Mouse (Mus musculus) heart, embryonic 13.5 days (tissue): ENCODE measurements around the gene Serpine2. TPM values are rescaled to one million over a fixed set of nuclear protein-coding genes. Genes with fewer than 3 reads are reported as not detected.

Source experiments
- ATAC-seq: fragments of 200-750 bp; cut with Nextera tagmentation; 2 replicates; pipeline ENCODE4 v1.8.0; 2017; ENCODE audit warnings: moderate TSS enrichment; ENCODE audit not compliant: insufficient number of reproducible peaks, low FRiP score, low TSS enrichment; ENCODE audit errors: extremely low read depth
- H3K27ac ChIP-seq: fragments of 300-500 bp; sonication (generic); replicated peaks from 2 replicates; pipeline ENCODE4 v1.5.1; 2015; ENCODE audit warnings: moderate library complexity, mild to moderate bottlenecking, inconsistent platforms
- H3K27me3 ChIP-seq: fragments of 300-500 bp; sonication (generic); replicated peaks from 2 replicates; pipeline ENCODE4 v1.6.1; 2015; ENCODE audit warnings: mild to moderate bottlenecking, inconsistent platforms
- H3K36me3 ChIP-seq: fragments of 300-500 bp; sonication (generic); 2 replicates; pipeline ENCODE4 v1.6.1; 2015; ENCODE audit warnings: mild to moderate bottlenecking, inconsistent platforms
- H3K4me1 ChIP-seq: fragments of 300-500 bp; sonication (generic); 2 replicates; pipeline ENCODE4 v1.6.1; 2015; ENCODE audit warnings: inconsistent platforms
- H3K4me2 ChIP-seq: fragments of 300-500 bp; sonication (generic); 2 replicates; pipeline ENCODE4 v1.6.1; 2015; ENCODE audit warnings: inconsistent platforms, mild to moderate bottlenecking, moderate library complexity
- H3K4me3 ChIP-seq: fragments of 300-500 bp; sonication (generic); 2 replicates; pipeline ENCODE4 v1.5.1; 2015; ENCODE audit warnings: moderate library complexity, mild to moderate bottlenecking, inconsistent platforms
- H3K9ac ChIP-seq: fragments of 300-500 bp; sonication (generic); 2 replicates; pipeline ENCODE4 v1.6.1; 2015; ENCODE audit warnings: inconsistent platforms, mild to moderate bottlenecking, moderate library complexity
- H3K9me3 ChIP-seq: fragments of 300-500 bp; sonication (generic); 2 replicates; pipeline ENCODE4 v1.6.1; 2016; ENCODE audit warnings: inconsistent platforms
- WGBS: fragments of 180-500 bp; shearing (Covaris S2); methylation state at CpG from one replicate; pipeline ENCODE4 v1.1.7; 2015; ENCODE audit warnings: mixed read lengths; 5-methylcytosine and 5-hydroxymethylcytosine counted together
- polyA plus RNA-seq: library from polyadenylated mRNA; unstranded; fragments of >200 nt; fragmentation: Nextera tagmentation; extraction: Ambion mirVana; gene quantifications from 2 replicates; pipeline ENCODE4 v1.2.1, GENCODE M21; 2015

Gene Serpine2
- polyA plus RNA-seq, 1 experiment from 2014 or later: 144 TPM

DNA sequence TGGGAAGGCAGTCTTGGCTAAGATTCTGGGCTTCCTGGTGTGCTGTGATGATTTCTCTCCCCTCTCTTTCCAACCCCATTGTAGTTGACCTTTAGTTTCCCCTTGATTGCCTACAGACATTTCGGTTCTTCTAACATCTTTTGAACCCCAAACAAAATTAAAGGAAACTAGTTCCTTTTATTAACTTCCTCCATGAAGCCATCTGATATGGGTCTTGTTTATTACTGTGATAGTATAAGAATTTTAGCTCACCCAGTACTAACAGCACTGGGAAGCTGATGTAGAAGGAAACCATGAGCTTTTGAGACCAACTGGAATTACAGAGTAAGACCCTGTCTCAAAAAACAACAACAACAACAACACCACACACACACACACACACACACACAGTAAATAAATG lies 92.7 kb downstream of the Serpine2 start:
- Histone ChIP-seq H3K9ac (no peak overlapping the region), H3K9me3 (no peaks in the 10 kb centered on the region), H3K4me2 (no peak overlapping the region), H3K27ac (no peak overlapping the region), H3K4me1 (no peaks in the 10 kb centered on the region), H3K27me3 (no peaks in the 10 kb centered on the region), H3K36me3 (no peaks in the 10 kb centered on the region), H3K4me3 (no peak overlapping the region)
- WGBS: 44% methylated on average over 1 of the region's 1 CpGs
- ATAC-seq: no peak

DNA sequence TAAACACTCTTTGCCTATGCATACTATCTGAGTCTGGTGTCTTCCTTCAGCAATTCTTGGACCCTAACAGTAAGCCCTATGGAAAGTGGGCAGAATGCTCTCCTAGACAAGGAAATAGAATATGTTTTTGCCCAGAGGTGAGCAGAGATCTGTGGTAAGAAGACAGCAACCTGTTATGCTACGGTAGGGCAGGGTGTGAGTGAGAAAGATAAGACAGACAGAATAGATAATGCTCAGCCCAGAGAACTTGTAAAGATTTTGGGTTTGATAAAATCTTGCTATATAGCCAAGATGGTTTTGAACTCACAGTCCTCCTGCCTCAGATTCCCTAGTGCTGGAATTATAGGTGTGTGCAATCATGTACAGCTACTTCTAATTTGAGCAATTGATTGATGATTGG lies 96.5 kb downstream of the Serpine2 start:
- H3K4me3 ChIP-seq: no peak overlapping the region
- no peak overlapping the region for H3K27ac ChIP-seq
- no peak overlapping the region for H3K9ac ChIP-seq
- WGBS: 62% methylated on average over 1 of the region's 1 CpGs
- no peak overlapping the region for H3K4me2 ChIP-seq
- no peak for ATAC-seq
- H3K27me3 ChIP-seq: no peaks in the 10 kb centered on the region
- H3K9me3 ChIP-seq: no peaks in the 10 kb centered on the region
- peaks cover 26% of the 10 kb centered on the region for H3K4me1 ChIP-seq
- no peaks in the 10 kb centered on the region for H3K36me3 ChIP-seq

DNA sequence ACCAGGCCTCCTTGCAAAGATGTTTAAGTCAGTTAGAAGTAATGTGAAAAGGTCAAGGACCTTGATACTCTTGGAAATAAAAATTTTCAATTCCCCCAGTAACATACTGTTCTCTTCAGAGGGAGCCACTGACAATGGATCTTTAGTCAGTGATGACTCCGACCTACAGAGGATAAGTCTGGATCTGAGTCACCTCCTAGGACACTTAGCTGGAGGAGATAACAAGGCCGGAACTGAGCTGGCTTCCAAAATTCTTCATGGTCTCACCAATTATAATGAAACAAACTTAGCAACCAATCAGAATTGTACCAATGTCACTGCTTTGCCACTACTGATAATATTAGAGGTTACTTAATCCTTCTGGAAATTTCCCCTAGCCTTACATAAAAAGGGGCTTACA lies 96.9 kb downstream of the Serpine2 start:
- Histone ChIP-seq H3K9ac (no peak overlapping the region), H3K4me3 (no peak overlapping the region), H3K27ac (no peak overlapping the region), H3K4me2 (no peak overlapping the region), H3K27me3 (no peaks in the 10 kb centered on the region), H3K4me1 (peaks cover 26% of the 10 kb centered on the region), H3K9me3 (no peaks in the 10 kb centered on the region), H3K36me3 (no peaks in the 10 kb centered on the region)
- 41% methylated on average over 2 of the region's 2 CpGs for WGBS
- ATAC-seq: no peak

DNA sequence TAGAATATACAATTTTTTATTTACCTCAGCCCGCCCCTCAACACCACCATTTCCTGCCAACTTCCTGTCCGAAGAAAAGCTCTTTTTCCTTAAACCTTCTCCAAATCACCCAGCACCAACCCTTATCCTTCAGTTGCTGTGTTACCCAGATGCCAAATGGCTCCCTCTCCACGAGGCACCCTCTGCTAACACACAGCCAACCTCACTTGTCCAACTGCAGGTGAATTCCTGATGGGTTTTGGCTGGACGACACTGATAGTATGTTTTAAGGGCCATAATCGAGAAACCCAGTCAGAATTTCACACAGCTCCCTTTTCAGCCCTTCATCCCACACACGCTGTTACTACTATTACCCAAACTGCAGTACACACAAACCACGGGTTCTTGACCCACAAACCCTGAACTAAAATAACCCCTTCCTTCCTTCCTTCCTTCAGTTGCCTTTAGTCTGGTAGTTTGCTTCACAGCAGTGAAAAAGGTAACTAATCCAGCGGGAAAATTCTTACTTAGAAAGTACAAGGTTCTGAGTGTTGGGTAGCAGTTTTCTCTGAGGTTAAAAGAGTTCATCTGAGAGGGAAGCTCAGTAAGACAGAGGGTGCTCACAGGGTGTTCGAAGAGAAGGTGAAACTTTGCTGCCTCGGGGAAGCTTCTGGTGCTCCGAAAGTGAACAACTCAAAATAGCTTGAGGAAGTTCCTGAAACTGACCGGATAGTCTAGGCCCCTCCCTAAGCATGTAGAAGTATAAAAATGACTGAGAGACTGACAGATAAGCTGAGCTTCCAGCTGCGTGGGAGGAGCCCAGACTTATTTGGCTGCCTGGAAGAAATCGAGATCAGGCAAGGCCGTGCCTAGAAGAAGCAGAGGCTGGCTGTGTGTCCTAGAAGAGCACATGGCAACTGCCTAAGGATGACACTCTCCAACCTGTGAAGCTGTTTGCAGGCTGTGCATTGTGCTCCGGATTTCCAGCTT lies 98.4 kb downstream of the Serpine2 start:
- 46% methylated on average over 16 of the region's 16 CpGs for WGBS

DNA sequence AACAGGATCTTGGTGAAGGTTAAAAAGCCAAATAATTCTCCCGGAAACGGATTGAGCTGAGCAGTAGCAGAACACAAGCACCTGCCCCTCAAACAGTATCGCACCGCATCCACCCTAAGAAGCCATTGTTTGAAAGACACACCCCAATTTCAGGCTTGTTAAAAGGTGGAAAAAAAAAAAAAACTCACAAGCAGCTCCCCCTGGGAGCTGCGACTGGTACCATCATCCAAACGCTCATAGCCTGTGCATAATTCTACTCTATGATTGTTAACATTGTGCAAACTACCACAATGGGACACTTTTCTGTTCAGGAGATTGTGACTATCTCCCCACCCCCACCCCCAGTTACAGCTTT lies 99.1 kb downstream of the Serpine2 start:
- ATAC-seq: no peak
- 2% methylated on average over 6 of the region's 6 CpGs for WGBS
- Histone ChIP-seq H3K4me2 (peak overlapping the region; percentile 92), H3K36me3 (no peaks in the 10 kb centered on the region), H3K9me3 (no peaks in the 10 kb centered on the region), H3K4me1 (peaks cover 45% of the 10 kb centered on the region), H3K27ac (0 out of 2 replicates have a peak overlapping the region, but pooled peaks have one; percentile 15), H3K9ac (peak overlapping the region; percentile 97), H3K4me3 (peak overlapping the region; percentile 93), H3K27me3 (no peaks in the 10 kb centered on the region)

More for the DNA sequence above, 98.4 kb downstream of the Serpine2 start:
- 0 out of 2 replicates have a peak overlapping the region, but pooled peaks have one; percentile 15 for H3K27ac ChIP-seq
- H3K9ac ChIP-seq: peak overlapping the region; percentile 97; the same call in 1 of the 2 replicates
- no peak for ATAC-seq
- peaks cover 38% of the 10 kb centered on the region for H3K4me1 ChIP-seq
- H3K4me3 ChIP-seq: peak overlapping the region; percentile 93
- H3K9me3 ChIP-seq: no peaks in the 10 kb centered on the region
- H3K36me3 ChIP-seq: no peaks in the 10 kb centered on the region
- no peaks in the 10 kb centered on the region for H3K27me3 ChIP-seq
- H3K4me2 ChIP-seq: peak overlapping the region; percentile 92

DNA sequence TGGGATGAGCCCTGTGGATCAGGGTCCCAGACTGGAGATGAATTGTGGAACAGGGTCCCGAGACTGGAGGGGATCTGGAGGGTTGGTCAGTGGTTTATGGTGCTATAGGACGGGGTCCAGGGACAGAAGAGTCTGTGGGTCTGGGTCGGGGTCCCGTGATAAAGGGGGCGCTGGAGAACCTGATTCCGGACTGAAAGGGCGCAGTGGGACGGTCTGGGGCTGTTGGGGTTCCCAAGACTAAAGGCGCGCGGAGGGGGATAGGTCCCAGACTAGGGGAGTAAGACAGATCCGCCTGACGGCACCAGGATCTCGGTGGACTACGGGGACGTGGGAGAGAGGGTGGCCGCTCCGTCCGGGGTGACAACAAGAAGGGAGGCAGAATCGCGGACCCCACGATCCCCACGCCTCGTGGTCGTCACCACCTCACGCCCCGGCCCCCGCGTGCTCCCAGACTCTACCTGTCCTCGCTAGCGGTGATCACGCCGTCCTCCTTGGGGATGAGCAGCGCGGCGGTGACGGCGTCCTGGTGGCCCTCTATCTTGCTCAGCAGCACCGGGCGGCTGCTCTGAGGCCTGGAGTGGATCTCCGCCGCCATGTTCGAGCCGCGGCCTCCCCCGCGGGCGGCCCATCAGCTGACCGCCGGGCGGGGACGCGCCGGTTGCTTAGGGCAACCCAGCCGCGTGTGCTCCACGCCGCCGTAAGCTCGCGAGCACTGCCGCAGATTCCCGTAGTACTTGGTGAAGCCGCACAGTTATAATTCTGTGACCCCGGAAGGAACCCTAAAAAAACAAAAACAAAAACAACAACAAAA lies 99.7 kb downstream of the Serpine2 start:
- peak overlapping the region; percentile 97 for H3K9ac ChIP-seq
- WGBS: under 1% methylated on average over 58 of the region's 65 CpGs
- no peaks in the 10 kb centered on the region for H3K9me3 ChIP-seq
- no peaks in the 10 kb centered on the region for H3K36me3 ChIP-seq
- H3K27ac ChIP-seq: peak overlapping the region; percentile 56; the same call in 1 of the 2 replicates
- peak; percentile 87 for ATAC-seq
- peaks cover 50% of the 10 kb centered on the region for H3K4me1 ChIP-seq
- peak overlapping the region; percentile 93 for H3K4me3 ChIP-seq
- no peaks in the 10 kb centered on the region for H3K27me3 ChIP-seq
- peak overlapping the region; percentile 92 for H3K4me2 ChIP-seq

DNA sequence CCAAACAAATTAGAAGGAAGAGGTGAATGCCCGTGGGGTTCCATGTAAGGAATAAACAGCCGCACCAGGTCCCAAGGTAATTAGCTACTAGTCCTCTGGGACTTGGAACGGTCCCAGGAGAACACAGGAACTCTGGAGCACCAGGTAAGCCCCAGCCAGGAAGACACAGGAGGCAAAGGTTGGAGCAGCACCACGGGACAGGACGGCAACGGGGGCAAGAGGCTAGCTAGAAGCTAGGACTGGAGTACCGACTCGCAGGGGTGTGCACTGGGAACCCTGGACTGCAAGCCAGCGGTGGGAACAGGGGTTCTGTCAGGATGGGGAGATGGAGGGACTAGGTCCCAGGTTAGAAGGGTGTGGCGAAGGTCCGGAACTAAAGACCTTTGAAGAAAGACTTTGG lies 100.3 kb downstream of the Serpine2 start:
- Histone ChIP-seq H3K4me2 (peak overlapping the region; percentile 92), H3K9ac (peak overlapping the region; percentile 97), H3K27me3 (no peaks in the 10 kb centered on the region), H3K4me3 (peak overlapping the region; percentile 93), H3K9me3 (no peaks in the 10 kb centered on the region), H3K36me3 (no peaks in the 10 kb centered on the region), H3K27ac (no peak overlapping the region), H3K4me1 (peaks cover 50% of the 10 kb centered on the region)
- ATAC-seq: no peak
- 9% methylated on average over 11 of the region's 11 CpGs for WGBS

DNA sequence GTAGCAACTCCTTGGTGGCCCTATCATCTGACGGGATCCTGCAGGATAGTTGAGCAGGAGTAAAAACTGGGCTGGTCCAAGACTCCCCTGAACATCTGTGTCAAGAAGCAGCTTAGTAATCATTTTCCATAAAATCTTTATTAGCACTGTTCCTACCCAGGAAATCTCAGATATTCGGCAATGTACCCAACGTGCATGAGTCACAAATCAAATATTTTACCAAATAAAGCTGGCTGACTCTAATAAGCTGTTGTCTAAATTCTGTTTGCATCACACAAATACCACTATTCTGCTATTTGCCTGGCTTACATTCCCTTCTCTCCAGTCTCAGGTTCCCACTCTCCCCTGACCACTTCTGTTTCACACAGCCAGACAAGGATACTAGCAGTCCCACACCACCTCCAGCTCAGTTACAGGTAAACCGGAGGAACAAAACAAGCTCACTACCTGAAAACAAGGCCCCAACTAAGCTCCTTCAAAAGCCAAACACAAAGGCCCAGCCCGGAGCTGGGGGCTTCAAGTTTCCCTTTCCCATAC lies 101.5 kb downstream of the Serpine2 start:
- Histone ChIP-seq H3K27me3 (no peaks in the 10 kb centered on the region), H3K9ac (no peak overlapping the region), H3K4me3 (no peak overlapping the region; the same call in 1 of the 2 replicates), H3K4me1 (peaks cover 54% of the 10 kb centered on the region), H3K4me2 (peak overlapping the region; percentile 92), H3K9me3 (no peaks in the 10 kb centered on the region), H3K36me3 (no peaks in the 10 kb centered on the region), H3K27ac (no peak overlapping the region)
- no peak for ATAC-seq
- 77% methylated on average over 5 of the region's 5 CpGs for WGBS

DNA sequence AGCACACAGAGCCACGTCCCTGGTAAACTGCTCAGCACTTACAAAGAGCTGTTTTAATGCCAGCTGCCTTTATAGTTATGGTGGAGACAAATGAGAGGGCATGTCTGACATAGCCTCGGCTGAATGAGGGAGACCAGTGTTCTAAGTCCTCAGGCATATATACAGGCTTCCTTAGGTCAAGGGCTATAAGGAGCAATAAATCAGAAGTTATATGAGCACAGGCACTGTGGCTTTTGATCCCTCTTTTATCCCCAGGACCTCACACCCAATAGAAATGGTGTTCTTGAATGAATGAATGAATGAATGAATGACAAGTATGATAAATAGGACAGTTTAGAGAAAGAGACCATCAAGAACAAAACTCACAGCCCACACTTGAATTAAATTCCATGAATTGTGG lies 102.0 kb downstream of the Serpine2 start:
- WGBS: 68% methylated on average over 2 of the region's 2 CpGs
- ATAC-seq: no peak
- Histone ChIP-seq H3K9me3 (no peaks in the 10 kb centered on the region), H3K4me2 (no peak overlapping the region), H3K36me3 (no peaks in the 10 kb centered on the region), H3K4me1 (peaks cover 57% of the 10 kb centered on the region), H3K27me3 (no peaks in the 10 kb centered on the region), H3K4me3 (no peak overlapping the region), H3K27ac (no peak overlapping the region), H3K9ac (no peak overlapping the region)

DNA sequence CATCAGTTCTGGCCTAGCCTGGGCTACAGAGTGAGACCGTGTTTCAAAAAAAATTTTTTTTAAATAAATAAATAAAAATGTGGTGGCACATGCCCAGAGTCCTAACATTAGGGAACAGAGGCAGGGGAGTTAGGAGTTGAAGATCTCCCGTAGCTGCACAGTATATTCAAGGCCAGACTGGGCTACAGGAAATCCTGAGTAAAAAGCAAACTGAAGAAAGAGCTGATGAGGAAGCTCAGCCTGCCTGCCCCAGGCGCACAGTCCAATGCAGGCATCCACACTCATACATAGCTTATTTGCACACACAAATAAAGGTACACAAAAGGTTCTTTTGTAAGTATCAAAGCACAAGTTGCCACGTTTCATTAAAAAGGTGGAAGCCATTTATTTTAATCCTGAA lies 103.4 kb downstream of the Serpine2 start:
- H3K4me1 ChIP-seq: peaks cover 59% of the 10 kb centered on the region
- no peaks in the 10 kb centered on the region for H3K27me3 ChIP-seq
- 69% methylated on average over 4 of the region's 4 CpGs for WGBS
- no peak overlapping the region for H3K9ac ChIP-seq
- H3K27ac ChIP-seq: peak overlapping the region; percentile 22
- H3K9me3 ChIP-seq: no peaks in the 10 kb centered on the region
- no peak for ATAC-seq
- H3K36me3 ChIP-seq: no peaks in the 10 kb centered on the region
- no peak overlapping the region for H3K4me2 ChIP-seq
- H3K4me3 ChIP-seq: no peak overlapping the region

DNA sequence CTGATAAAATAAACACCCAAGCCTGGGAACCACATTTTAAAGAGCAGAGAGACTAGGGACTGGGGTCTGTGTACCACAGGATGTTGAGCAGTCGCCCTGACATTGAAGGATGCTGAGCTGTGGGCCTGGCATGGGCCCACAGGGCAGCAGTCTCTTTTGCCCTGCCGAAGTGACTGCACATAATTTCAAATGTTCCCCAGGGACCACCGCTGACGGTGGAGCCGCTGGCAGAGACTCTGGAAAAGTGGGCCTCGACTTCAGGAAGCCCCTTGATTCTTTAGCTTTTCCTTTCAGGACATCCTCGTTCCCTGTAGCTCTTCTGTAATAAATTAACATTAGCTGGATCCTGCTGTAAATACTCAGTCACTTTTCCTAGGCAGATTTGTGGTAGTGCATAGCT lies 103.8 kb downstream of the Serpine2 start:
- Histone ChIP-seq H3K4me2 (no peak overlapping the region), H3K27ac (peak overlapping the region; percentile 22), H3K4me3 (no peak overlapping the region), H3K9ac (no peak overlapping the region), H3K36me3 (no peaks in the 10 kb centered on the region), H3K27me3 (no peaks in the 10 kb centered on the region), H3K9me3 (no peaks in the 10 kb centered on the region), H3K4me1 (peaks cover 59% of the 10 kb centered on the region)
- no peak for ATAC-seq
- WGBS: 63% methylated on average over 7 of the region's 7 CpGs
